Mouse (Mus musculus) right cerebral cortex, postnatal 14 days (tissue): ENCODE results near the gene Cpa4.

Experiments used
- DNase-seq: peaks from one replicate; pipeline ENCODE4 v3.0.0; 2022

The Cpa4 gene

DNA sequence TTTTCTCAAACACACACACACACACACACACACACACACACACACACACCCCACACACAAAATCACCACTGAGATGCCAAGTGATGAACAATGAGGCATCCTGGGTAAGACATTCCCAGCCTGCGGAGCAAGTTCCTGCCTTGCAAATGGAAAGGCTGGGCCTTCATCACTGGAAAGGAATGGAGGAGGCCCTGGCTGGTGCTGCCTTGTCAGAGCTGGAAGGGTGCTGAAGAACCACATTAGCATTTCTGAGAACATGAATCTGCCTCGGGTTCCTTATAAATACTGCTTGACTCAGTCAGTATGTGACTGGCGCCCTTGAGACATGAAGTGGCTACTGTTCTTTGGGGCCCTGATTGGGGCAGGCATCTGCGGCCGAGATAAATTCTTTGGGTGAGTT lies at the start of gene Cpa4:
TSS of gene Cpa4 (plus strand) at position 301 of the 400 bp plus-strand sequence.
- no peak for DNase-seq

- no peak for DNase-seq
Measured at GRCm38 (mm10) chr6:30520400-30520799, 47.8 kb upstream of the Cpa4 start.

- no peak for DNase-seq
Measured at GRCm38 (mm10) chr6:30525456-30526332, 42.5 kb upstream of the Cpa4 start.

GRCm38 (mm10) chr6:30526586-30527515 lies 41.3 kb upstream of the Cpa4 start:
- no peak for DNase-seq

DNA sequence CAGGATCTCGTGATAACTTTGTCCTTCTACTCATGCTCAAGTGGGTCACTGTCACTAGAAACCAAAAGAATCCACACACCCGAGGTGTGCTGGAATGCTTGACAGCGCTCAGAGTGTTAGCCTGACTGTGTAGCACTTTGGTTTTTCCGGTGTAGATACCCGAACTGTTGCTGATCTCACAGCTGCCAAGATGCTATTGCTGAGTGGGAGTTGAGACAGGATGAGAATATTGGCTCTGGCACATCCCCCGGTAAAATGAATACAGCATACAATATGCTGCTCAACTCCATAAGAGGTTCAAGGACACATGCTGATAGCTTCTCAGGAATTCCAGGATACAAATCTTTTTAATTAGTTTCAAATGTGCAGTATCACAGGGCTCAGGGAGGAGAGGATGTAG lies 39.4 kb upstream of the Cpa4 start:
- DNase-seq: no peak

GRCm38 (mm10) chr6:30535340-30535739 lies 32.8 kb upstream of the Cpa4 start:
- no peak for DNase-seq

DNA sequence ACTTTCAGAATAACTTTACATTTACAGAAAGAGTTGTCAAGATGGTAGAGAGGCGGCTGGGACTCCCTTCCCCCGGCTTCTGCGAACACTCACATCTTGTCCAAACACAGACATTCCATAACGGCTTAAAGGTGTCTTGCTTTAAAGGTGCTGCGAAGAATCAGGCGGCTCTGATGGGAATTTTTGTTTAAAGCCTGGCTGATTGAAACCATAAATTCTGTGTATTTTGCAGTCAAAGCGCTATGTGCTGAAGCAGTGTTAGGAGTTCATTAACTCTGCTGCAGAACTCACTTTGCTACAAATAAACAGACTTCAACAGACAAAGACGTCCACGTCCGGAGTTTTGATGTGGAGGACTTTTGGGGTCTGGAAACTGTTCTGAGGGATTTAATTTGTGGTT lies 29.9 kb upstream of the Cpa4 start:
- no peak for DNase-seq

GRCm38 (mm10) chr6:30538800-30539199 lies 29.4 kb upstream of the Cpa4 start:
- DNase-seq: no peak

GRCm38 (mm10) chr6:30541009-30541799 lies 27.0 kb upstream of the Cpa4 start, which contains the start of gene Cpa2:
Gene Cpa2, plus strand, starts transcription at chr6:30541582.
- no peak for DNase-seq

- no peak for DNase-seq
Measured at GRCm38 (mm10) chr6:30542277-30542676, 25.9 kb upstream of the Cpa4 start.

- no peak for DNase-seq
Measured at GRCm38 (mm10) chr6:30543077-30543476, 25.1 kb upstream of the Cpa4 start.

GRCm38 (mm10) chr6:30543851-30544250 lies 24.3 kb upstream of the Cpa4 start:
- DNase-seq: no peak

DNA sequence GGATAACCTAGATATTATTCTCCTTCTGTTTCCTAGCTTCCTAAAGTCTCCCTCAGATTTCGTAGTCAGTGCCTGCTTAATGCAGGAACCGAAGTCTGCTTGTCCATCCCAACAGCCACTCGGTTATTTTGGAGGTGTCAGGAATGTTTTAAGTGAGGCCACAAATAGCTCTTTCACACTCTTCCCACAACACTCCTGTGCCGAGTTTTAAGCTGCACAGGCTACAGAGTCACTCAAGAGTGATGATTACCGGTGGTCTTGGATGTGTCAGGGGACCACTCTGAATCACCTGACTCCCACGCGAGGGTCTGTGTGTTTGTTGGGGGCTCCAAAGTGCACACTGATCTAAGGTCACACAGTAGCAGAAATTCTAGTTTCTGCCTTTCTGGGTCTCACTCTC lies 22.5 kb upstream of the Cpa4 start:
- no peak for DNase-seq

DNA sequence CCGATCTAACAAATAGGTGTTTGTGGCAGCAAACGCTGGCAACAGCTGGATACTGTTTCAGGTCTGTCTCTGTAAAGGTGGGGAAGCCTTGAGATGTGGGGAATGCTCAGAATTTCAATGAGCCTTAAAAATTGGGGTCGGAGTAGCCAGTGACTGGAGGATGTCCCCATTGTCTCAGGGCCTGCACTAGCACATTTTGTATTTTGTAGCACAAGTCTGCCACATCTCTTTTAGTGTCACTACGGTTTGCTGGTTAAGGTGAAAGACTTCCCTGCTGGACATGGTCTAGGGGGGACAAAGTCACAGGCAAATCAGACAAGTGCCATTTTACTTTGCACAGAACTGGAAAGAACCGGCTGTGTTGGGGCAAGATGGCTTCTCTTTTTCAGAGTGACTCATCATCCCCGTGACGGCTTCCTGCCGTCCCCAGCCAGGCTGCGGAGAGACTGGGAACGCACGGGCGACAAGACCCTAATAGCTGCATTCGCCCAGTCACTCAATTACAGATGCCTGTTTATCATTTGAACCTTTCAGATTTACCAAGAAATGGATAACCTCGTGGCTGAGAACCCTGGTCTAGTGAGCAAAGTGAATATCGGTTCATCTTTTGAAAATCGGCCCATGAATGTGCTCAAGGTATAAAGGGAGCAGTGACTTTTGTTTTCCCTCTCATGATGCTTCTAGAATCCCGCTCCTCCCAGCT lies 21.4 kb upstream of the Cpa4 start:
- no peak for DNase-seq

DNA sequence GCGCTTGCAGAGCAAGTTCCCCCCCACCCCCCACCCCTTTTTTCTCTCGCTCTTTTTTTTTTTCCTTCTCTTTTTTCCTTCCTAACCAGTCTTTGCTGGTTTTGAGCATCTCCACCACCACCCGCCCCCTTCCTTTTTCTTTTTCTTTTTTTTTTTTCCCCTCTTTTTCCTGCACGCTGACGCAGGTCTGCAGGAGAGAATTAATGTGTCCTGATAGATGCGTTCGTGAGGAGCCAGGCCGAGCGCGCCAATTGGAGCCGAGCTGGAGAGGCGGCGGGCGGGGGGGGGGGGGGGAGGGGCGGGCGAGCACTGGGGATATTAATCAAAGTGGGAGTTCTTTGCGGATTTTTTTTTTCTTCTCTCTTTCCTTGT lies 20.9 kb upstream of the Cpa4 start:
- no peak for DNase-seq

GRCm38 (mm10) chr6:30547656-30548306 lies 20.4 kb upstream of the Cpa4 start:
- DNase-seq: no peak

DNA sequence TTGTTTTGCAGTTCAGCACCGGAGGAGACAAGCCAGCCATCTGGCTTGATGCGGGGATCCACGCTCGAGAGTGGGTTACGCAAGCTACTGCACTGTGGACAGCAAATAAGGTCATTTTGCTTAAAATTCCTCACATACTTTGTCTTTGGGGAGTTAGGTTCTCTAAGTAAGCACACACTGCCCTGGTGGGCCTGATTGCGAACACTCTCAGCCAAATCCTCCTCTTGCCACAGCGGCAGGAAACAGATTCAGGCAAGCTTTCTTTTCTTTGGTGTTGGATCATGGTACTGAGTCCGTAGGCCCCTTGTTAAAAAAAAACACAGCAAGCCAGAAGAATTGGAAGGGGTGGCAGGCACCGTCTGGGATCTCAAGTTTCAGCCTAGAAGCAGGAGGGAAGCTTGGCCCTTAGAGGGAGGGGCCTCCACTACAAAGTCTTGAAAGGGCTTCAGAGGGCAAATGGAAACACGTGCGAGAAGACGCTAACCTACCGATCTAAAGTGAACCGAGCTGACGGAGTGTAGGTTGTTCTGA lies 18.9 kb upstream of the Cpa4 start:
- no peak for DNase-seq

- no peak for DNase-seq
Measured at GRCm38 (mm10) chr6:30550496-30551192, 17.5 kb upstream of the Cpa4 start.

DNA sequence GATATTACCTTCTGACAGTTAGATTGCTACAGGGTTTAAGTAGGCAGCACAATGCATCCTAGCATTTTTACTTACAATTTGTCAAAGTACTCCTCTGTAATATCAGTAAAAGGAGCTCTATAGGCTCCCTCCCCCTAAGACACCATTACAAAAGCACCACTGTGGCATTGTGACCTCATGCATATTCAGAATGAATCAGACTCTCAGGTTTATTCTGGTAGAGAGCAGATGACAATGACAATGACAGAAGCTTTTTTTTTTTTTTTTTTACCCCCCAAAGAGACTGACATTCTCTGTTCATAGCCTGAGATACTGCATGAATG lies 17.0 kb upstream of the Cpa4 start:
- DNase-seq: no peak

GRCm38 (mm10) chr6:30551644-30552580 lies 16.3 kb upstream of the Cpa4 start:
- peak; percentile 40 for DNase-seq
